Mouse (Mus musculus) kidney, postnatal 14 days (tissue): ENCODE measurements around the gene Tnf.
A peak's percentile ranks its signal among the peaks of the same experiment; 100 is the strongest.

ENCODE experiments used
- DNase-seq: peaks from one replicate; pipeline ENCODE4 v3.0.0; 2022; ENCODE audit warnings: mixed read lengths

Tnf gene

GRCm38 (mm10) chr17:35197126-35197525, 4.7 kb downstream of the Tnf start:
- no peak for DNase-seq

- no peak for DNase-seq
Measured at GRCm38 (mm10) chr17:35196321-35196641, 5.5 kb downstream of the Tnf start.

GRCm38 (mm10) chr17:35195631-35196320, 6.0 kb downstream of the Tnf start:
- peak; percentile 84 for DNase-seq

- DNase-seq = no peak
Measured at GRCm38 (mm10) chr17:35194844-35195630, 6.8 kb downstream of the Tnf start.

- no peak for DNase-seq
Measured at GRCm38 (mm10) chr17:35193881-35194843, 7.6 kb downstream of the Tnf start, which contains the start of gene Ltb. Gene Ltb, plus strand, starts transcription at chr17:35194439.

GRCm38 (mm10) chr17:35192924-35193323, 8.9 kb downstream of the Tnf start:
- no peak for DNase-seq

GRCm38 (mm10) chr17:35191723-35192122, 10.1 kb downstream of the Tnf start:
- no peak for DNase-seq

GRCm38 (mm10) chr17:35190096-35190495, 11.7 kb downstream of the Tnf start:
- DNase-seq = no peak

- no peak for DNase-seq
Measured at GRCm38 (mm10) chr17:35189186-35189585, 12.6 kb downstream of the Tnf start.

GRCm38 (mm10) chr17:35187959-35188610, 13.7 kb downstream of the Tnf start, which contains the start of gene Lst1:
Gene Lst1, minus strand, starts transcription at chr17:35188439.
- no peak for DNase-seq

GRCm38 (mm10) chr17:35187345-35187744, 14.5 kb downstream of the Tnf start:
- no peak for DNase-seq

GRCm38 (mm10) chr17:35186681-35187080, 15.1 kb downstream of the Tnf start:
- DNase-seq = no peak

- DNase-seq = peak; percentile 82
Measured at GRCm38 (mm10) chr17:35185639-35186611, 15.9 kb downstream of the Tnf start.

- no peak for DNase-seq
Measured at GRCm38 (mm10) chr17:35180093-35180492, 21.7 kb downstream of the Tnf start.

- peak; percentile 79 for DNase-seq
Measured at GRCm38 (mm10) chr17:35178528-35178927, 23.3 kb downstream of the Tnf start.

- DNase-seq = no peak
Measured at GRCm38 (mm10) chr17:35175968-35176367, 25.8 kb downstream of the Tnf start, which contains the start of gene Aif1. Gene Aif1, minus strand, starts transcription at chr17:35176068.

GRCm38 (mm10) chr17:35175382-35175781, 26.4 kb downstream of the Tnf start:
- no peak for DNase-seq

- DNase-seq = no peak
Measured at GRCm38 (mm10) chr17:35174201-35174977, 27.4 kb downstream of the Tnf start.

- DNase-seq = no peak
Measured at GRCm38 (mm10) chr17:35173329-35173728, 28.5 kb downstream of the Tnf start.
